Mouse (Mus musculus): Measurements from ENCODE around the gene 2010315B03Rik.

GRCm38 (mm10) chr9:124288329-124288728 is 24.2 kb downstream of the 2010315B03Rik start:
- TF ChIP-seq POLR2A (IDR thresholded peaks at IDR 0.05; ENCODE audit: low read depth, low read length) (no peak), CTCF (IDR thresholded peaks at IDR 0.05; ENCODE audit: extremely low read depth, insufficient read length, insufficient replicate concordance, low read depth, low read length) (no peak)

All from small intestine, adult 2 months (tissue).